Mouse (Mus musculus) heart, embryonic 15.5 days (tissue): Measurements from ENCODE around the gene Parva. TPM values are rescaled to one million over a fixed set of nuclear protein-coding genes. Genes with fewer than 3 reads are reported as not detected.

Source experiments
- ATAC-seq: fragments of 200-750 bp; cut with Nextera tagmentation; replicated peaks from 2 replicates; pipeline ENCODE4 v1.8.0; 2017; ENCODE audit warnings: low read depth, moderate TSS enrichment; ENCODE audit not compliant: insufficient number of reproducible peaks, insufficient read depth, low FRiP score
- H3K27ac ChIP-seq: fragments of 300-500 bp; sonication (generic); 2 replicates; pipeline ENCODE4 v1.5.1; 2015; ENCODE audit warnings: mild to moderate bottlenecking, inconsistent platforms
- H3K27me3 ChIP-seq: fragments of 300-500 bp; sonication (generic); 2 replicates; pipeline ENCODE4 v1.6.1; 2015; ENCODE audit warnings: inconsistent platforms
- H3K36me3 ChIP-seq: fragments of 300-500 bp; sonication (generic); 2 replicates; pipeline ENCODE4 v1.6.1; 2015; ENCODE audit warnings: mild to moderate bottlenecking, inconsistent platforms
- H3K4me1 ChIP-seq: fragments of 300-500 bp; sonication (generic); replicated peaks from 2 replicates; pipeline ENCODE4 v1.6.1; 2015; ENCODE audit warnings: inconsistent platforms
- H3K4me2 ChIP-seq: fragments of 300-500 bp; sonication (generic); 2 replicates; pipeline ENCODE4 v1.6.1; 2015; ENCODE audit warnings: inconsistent platforms, mild to moderate bottlenecking, moderate library complexity
- H3K4me3 ChIP-seq: fragments of 300-500 bp; sonication (generic); 2 replicates; pipeline ENCODE4 v1.5.1; 2015; ENCODE audit warnings: mild to moderate bottlenecking, inconsistent platforms
- H3K9ac ChIP-seq: fragments of 300-500 bp; sonication (generic); 2 replicates; pipeline ENCODE4 v1.6.1; 2015; ENCODE audit warnings: mild to moderate bottlenecking, inconsistent platforms
- H3K9me3 ChIP-seq: fragments of 300-500 bp; sonication (generic); replicated peaks from 2 replicates; pipeline ENCODE4 v1.6.1; 2016; ENCODE audit warnings: inconsistent platforms
- WGBS: fragments of 180-500 bp; shearing (Covaris S2); methylation state at CpG from one replicate; pipeline ENCODE4 v1.1.7; 2015; ENCODE audit warnings: mixed read lengths; 5-methylcytosine and 5-hydroxymethylcytosine counted together
- polyA plus RNA-seq: library from polyadenylated mRNA; unstranded; fragments of >200 nt; fragmentation: Nextera tagmentation; extraction: Ambion mirVana; gene quantifications from 2 replicates; pipeline ENCODE4 v1.2.1, GENCODE M21; 2015

Parva gene
- polyA plus RNA-seq, 1 experiment from 2014 or later: 74.6 TPM

- no peak overlapping the region for H3K9ac ChIP-seq
- H3K27ac ChIP-seq: peak overlapping the region; percentile 30; the same call in 1 of the 2 replicates
- no peaks in the 10 kb centered on the region for H3K36me3 ChIP-seq
- 40% methylated on average over 10 of the region's 10 CpGs for WGBS
- H3K27me3 ChIP-seq: no peaks in the 10 kb centered on the region
- H3K9me3 ChIP-seq: no peaks in the 10 kb centered on the region
- no peak for ATAC-seq
- peaks cover 49% of the 10 kb centered on the region for H3K4me1 ChIP-seq
- H3K4me2 ChIP-seq: no peak overlapping the region
- no peak overlapping the region for H3K4me3 ChIP-seq
Measured at GRCm38 (mm10) chr7:112499453-112500133, 72.3 kb downstream of the Parva start.

GRCm38 (mm10) chr7:112500134-112500490 is 72.8 kb downstream of the Parva start:
- peaks cover 44% of the 10 kb centered on the region for H3K4me1 ChIP-seq
- ATAC-seq: no peak
- no peaks in the 10 kb centered on the region for H3K27me3 ChIP-seq
- no peak overlapping the region for H3K9ac ChIP-seq
- H3K4me2 ChIP-seq: no peak overlapping the region
- no peaks in the 10 kb centered on the region for H3K36me3 ChIP-seq
- H3K9me3 ChIP-seq: no peaks in the 10 kb centered on the region
- H3K4me3 ChIP-seq: no peak overlapping the region
- H3K27ac ChIP-seq: no peak overlapping the region
- WGBS: 33% methylated on average over 7 of the region's 7 CpGs

- no peak for ATAC-seq
- Histone ChIP-seq H3K9me3 (no peaks in the 10 kb centered on the region), H3K27me3 (no peaks in the 10 kb centered on the region), H3K36me3 (no peaks in the 10 kb centered on the region), H3K4me2 (peak overlapping the region; percentile 17), H3K4me3 (no peak overlapping the region), H3K9ac (no peak overlapping the region), H3K4me1 (peaks cover 41% of the 10 kb centered on the region), H3K27ac (no peak overlapping the region)
- 39% methylated on average over 18 of the region's 18 CpGs for WGBS
Measured at GRCm38 (mm10) chr7:112502050-112502809, 74.9 kb downstream of the Parva start.

- H3K4me2 ChIP-seq: no peak overlapping the region; the same call in 1 of the 2 replicates
- H3K4me3 ChIP-seq: no peak overlapping the region
- no peaks in the 10 kb centered on the region for H3K27me3 ChIP-seq
- no peaks in the 10 kb centered on the region for H3K9me3 ChIP-seq
- 0 out of 2 replicates have a peak overlapping the region, but pooled peaks have one; percentile 21 for H3K27ac ChIP-seq
- ATAC-seq: no peak
- peaks cover 46% of the 10 kb centered on the region for H3K4me1 ChIP-seq
- H3K9ac ChIP-seq: no peak overlapping the region
- no peaks in the 10 kb centered on the region for H3K36me3 ChIP-seq
- WGBS: 48% methylated on average over 5 of the region's 5 CpGs
Measured at GRCm38 (mm10) chr7:112502845-112503244, 75.5 kb downstream of the Parva start.

DNA sequence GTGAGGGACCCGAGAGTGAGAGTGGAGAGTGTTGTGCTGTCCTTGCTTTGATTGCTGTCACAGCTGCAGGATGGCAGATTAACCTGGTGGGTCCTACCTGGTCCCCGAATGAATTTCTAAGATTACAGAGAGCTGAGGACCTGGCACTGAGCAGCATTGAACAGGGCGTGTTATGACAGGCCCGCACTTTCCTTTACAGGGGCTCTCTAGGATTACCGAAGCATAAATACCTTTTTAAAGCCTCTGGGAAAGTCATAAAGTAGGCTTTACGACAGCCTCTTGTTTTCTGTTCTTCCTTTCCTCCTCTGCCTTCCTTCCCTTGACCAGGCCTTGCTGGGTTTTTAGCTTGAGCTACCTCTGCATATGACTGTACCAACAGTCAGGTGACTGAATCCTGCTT is 76.1 kb downstream of the Parva start:
- H3K36me3 ChIP-seq: no peaks in the 10 kb centered on the region
- peak overlapping the region; percentile 21; the same call in 1 of the 2 replicates for H3K27ac ChIP-seq
- WGBS: 70% methylated on average over 6 of the region's 6 CpGs
- no peaks in the 10 kb centered on the region for H3K27me3 ChIP-seq
- no peak overlapping the region for H3K4me2 ChIP-seq
- no peak overlapping the region for H3K9ac ChIP-seq
- H3K4me3 ChIP-seq: no peak overlapping the region
- ATAC-seq: no peak
- H3K4me1 ChIP-seq: peaks cover 45% of the 10 kb centered on the region
- H3K9me3 ChIP-seq: no peaks in the 10 kb centered on the region

DNA sequence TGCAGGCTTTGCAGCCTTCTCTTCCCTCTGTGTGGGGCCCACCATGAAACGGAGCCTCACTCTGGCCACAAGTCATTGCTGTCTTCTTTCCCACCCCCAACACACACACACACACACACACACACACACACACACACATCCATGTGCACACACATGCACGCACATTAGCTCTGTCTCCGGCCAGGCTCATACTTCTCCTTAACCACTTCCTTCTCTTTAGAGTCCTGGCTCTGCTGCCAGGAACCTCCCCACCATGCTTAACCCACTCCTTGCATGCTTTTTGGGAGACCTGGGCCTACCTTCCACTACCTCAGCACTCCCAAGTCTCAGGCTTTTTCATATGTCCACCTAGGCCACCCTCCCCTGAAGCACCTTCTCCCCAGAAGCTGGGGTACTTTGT is 76.6 kb downstream of the Parva start:
- peaks cover 40% of the 10 kb centered on the region for H3K4me1 ChIP-seq
- 59% methylated on average over 3 of the region's 3 CpGs for whole genome bisulfite sequencing

DNA sequence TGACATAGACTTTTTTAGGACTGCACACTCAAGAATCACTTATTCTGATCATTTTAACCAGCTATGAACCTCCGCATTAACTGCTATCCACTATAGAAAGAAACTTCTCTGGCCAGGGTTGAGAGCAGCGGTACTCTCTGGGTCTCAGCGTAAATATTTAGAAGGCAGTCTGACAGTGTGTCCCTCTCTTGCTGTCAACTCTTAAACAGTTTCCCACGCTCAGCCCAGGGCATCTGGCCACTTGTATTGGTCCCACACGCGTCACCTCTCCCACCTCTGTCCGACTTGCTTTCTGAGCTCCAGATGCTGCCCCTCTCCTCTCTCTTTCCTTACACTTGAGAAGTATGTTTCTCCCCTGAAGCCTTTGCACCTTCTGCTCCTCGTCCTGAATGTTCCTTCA is 81.8 kb downstream of the Parva start:
- Histone ChIP-seq H3K4me2 (no peak overlapping the region), H3K27ac (no peak overlapping the region), H3K4me3 (no peak overlapping the region), H3K36me3 (no peaks in the 10 kb centered on the region), H3K27me3 (no peaks in the 10 kb centered on the region), H3K4me1 (peaks cover 46% of the 10 kb centered on the region), H3K9ac (no peak overlapping the region), H3K9me3 (no peaks in the 10 kb centered on the region)
- 60% methylated on average over 8 of the region's 8 CpGs for WGBS
- ATAC-seq: no peak

More for the DNA sequence above, 76.6 kb downstream of the Parva start:
- ATAC-seq: no peak
- H3K4me3 ChIP-seq: no peak overlapping the region
- H3K9ac ChIP-seq: no peak overlapping the region
- H3K9me3 ChIP-seq: no peaks in the 10 kb centered on the region
- H3K27me3 ChIP-seq: no peaks in the 10 kb centered on the region
- H3K36me3 ChIP-seq: no peaks in the 10 kb centered on the region
- H3K27ac ChIP-seq: no peak overlapping the region
- no peak overlapping the region for H3K4me2 ChIP-seq

DNA sequence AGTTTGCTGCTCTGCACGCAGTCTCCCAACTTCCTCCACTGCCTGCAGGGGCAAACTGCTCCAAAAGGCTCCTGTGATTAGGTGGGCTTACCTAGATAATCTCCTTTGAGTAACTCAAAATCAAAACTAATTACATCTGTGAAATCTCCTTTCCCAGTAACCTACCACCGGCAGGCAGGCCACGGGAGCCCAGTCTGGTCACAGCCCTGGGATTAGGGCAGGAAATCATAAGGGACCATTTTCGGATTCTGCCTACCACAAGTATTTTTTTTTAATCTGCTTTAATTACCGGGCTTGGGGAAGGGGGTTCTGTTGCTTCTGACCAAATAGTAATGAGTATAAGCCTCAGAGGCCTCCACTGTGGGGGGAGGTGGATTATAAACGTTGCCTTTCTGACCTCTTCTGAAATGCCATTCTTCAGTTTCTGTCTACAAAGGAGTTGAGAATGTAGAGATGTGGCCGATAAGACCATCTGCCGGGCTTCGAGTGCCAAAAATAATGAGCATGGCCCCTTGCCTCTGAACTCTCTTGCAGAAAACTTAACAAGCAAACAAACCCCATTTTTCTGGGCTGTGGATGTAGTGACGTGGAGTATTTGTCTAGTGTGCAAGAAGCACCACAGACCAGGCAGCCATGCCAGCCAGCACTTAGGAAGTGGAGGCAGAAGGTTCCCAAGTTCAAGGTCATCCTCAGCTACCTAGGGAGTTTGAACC is 83.2 kb downstream of the Parva start:
- H3K9me3 ChIP-seq: no peaks in the 10 kb centered on the region
- 39% methylated on average over 10 of the region's 10 CpGs for WGBS
- H3K27me3 ChIP-seq: no peaks in the 10 kb centered on the region
- H3K36me3 ChIP-seq: no peaks in the 10 kb centered on the region
- peaks cover 50% of the 10 kb centered on the region for H3K4me1 ChIP-seq
- H3K4me3 ChIP-seq: no peak overlapping the region
- no peak overlapping the region for H3K27ac ChIP-seq
- no peak for ATAC-seq
- H3K4me2 ChIP-seq: no peak overlapping the region
- H3K9ac ChIP-seq: no peak overlapping the region

- Histone ChIP-seq H3K36me3 (no peaks in the 10 kb centered on the region), H3K27me3 (no peaks in the 10 kb centered on the region), H3K4me2 (no peak overlapping the region), H3K4me1 (peaks cover 50% of the 10 kb centered on the region), H3K27ac (no peak overlapping the region), H3K9me3 (no peaks in the 10 kb centered on the region), H3K4me3 (no peak overlapping the region), H3K9ac (no peak overlapping the region)
- no peak for ATAC-seq
- whole genome bisulfite sequencing: 63% methylated on average over 8 of the region's 8 CpGs
Measured at GRCm38 (mm10) chr7:112511309-112511708, 84.0 kb downstream of the Parva start.

- no peak overlapping the region for H3K9ac ChIP-seq
- peak overlapping the region; percentile 70 for H3K27ac ChIP-seq
- no peaks in the 10 kb centered on the region for H3K36me3 ChIP-seq
- ATAC-seq: peak; percentile 52; the same call in 1 of the 2 replicates
- H3K9me3 ChIP-seq: no peaks in the 10 kb centered on the region
- 20% methylated on average over 3 of the region's 3 CpGs for WGBS
- no peak overlapping the region for H3K4me2 ChIP-seq
- no peak overlapping the region for H3K4me3 ChIP-seq
- peaks cover 47% of the 10 kb centered on the region for H3K4me1 ChIP-seq
- no peaks in the 10 kb centered on the region for H3K27me3 ChIP-seq
Measured at GRCm38 (mm10) chr7:112512257-112512656, 85.0 kb downstream of the Parva start.

- peaks cover 42% of the 10 kb centered on the region for H3K4me1 ChIP-seq
- WGBS: 93% methylated on average over 1 of the region's 1 CpGs
- H3K9me3 ChIP-seq: no peaks in the 10 kb centered on the region
- H3K27me3 ChIP-seq: no peaks in the 10 kb centered on the region
- peak overlapping the region; percentile 70 for H3K27ac ChIP-seq
- no peaks in the 10 kb centered on the region for H3K36me3 ChIP-seq
- no peak for ATAC-seq
- no peak overlapping the region for H3K4me2 ChIP-seq
- H3K9ac ChIP-seq: no peak overlapping the region
- H3K4me3 ChIP-seq: no peak overlapping the region
Measured at GRCm38 (mm10) chr7:112512895-112513294, 85.6 kb downstream of the Parva start.
